Mouse (Mus musculus) neural tube, embryonic 11.5 days (tissue): Measurements from ENCODE around the gene Ints7. TPM values are rescaled to one million over a fixed set of nuclear protein-coding genes. Genes with fewer than 3 reads are reported as not detected.

Experiments used
- ATAC-seq: fragments of 200-750 bp; cut with Nextera tagmentation; 2 replicates; pipeline ENCODE4 v1.8.0; 2017; ENCODE audit warnings: moderate number of reproducible peaks, mild to moderate bottlenecking, moderate TSS enrichment, moderate library complexity; ENCODE audit not compliant: insufficient read depth, low FRiP score, low TSS enrichment
- DNase-seq: peaks from one replicate; pipeline ENCODE4 v3.0.0-alpha.2; 2015; ENCODE audit warnings: low spot score
- H3K27ac ChIP-seq: fragments of 300-500 bp; sonication (generic); 2 replicates; pipeline ENCODE4 v1.5.1; 2014; ENCODE audit warnings: low read depth, mild to moderate bottlenecking, low read length
- H3K27me3 ChIP-seq: fragments of 300-500 bp; sonication (generic); 2 replicates; pipeline ENCODE4 v1.6.1; 2014; ENCODE audit warnings: mild to moderate bottlenecking, low read length, mixed read lengths; ENCODE audit not compliant: control insufficient read depth, insufficient read depth
- H3K36me3 ChIP-seq: fragments of 300-500 bp; sonication (generic); 2 replicates; pipeline ENCODE4 v1.6.1; 2014; ENCODE audit warnings: mild to moderate bottlenecking, low read length, moderate library complexity, mixed read lengths; ENCODE audit not compliant: control insufficient read depth, insufficient read depth
- H3K4me1 ChIP-seq: fragments of 300-500 bp; sonication (generic); 2 replicates; pipeline ENCODE4 v1.6.1; 2014; ENCODE audit warnings: low read length, mixed read lengths; ENCODE audit not compliant: control insufficient read depth, insufficient read depth
- H3K4me2 ChIP-seq: fragments of 300-500 bp; sonication (generic); 2 replicates; pipeline ENCODE4 v1.6.1; 2014; ENCODE audit warnings: low read depth, mild to moderate bottlenecking, moderate library complexity
- H3K4me3 ChIP-seq: fragments of 300-500 bp; sonication (generic); 2 replicates; pipeline ENCODE4 v1.5.1; 2014; ENCODE audit warnings: low read depth, low read length
- H3K9ac ChIP-seq: fragments of 300-500 bp; sonication (generic); 2 replicates; pipeline ENCODE4 v1.6.1; 2014; ENCODE audit warnings: mild to moderate bottlenecking, low read length
- H3K9me3 ChIP-seq: fragments of 300-500 bp; sonication (generic); 2 replicates; pipeline ENCODE4 v1.6.1; 2016; ENCODE audit warnings: low read length; ENCODE audit not compliant: control insufficient read depth
- WGBS: fragments of 180-500 bp; shearing (Covaris S2); extraction: QIAGEN DNeasy Blood & Tissue Kit; methylation state at CpG from one replicate; pipeline ENCODE4 v1.1.7; 2014; 5-methylcytosine and 5-hydroxymethylcytosine counted together
- polyA plus RNA-seq: library from polyadenylated mRNA; unstranded; fragments of >200 nt; fragmentation: Nextera tagmentation; extraction: Ambion mirVana; gene quantifications from 2 replicates; pipeline ENCODE4 v1.2.1, GENCODE M21; 2014

Ints7 gene
- polyA plus RNA-seq, 1 experiment from 2014 or later: 60.2 TPM

DNA sequence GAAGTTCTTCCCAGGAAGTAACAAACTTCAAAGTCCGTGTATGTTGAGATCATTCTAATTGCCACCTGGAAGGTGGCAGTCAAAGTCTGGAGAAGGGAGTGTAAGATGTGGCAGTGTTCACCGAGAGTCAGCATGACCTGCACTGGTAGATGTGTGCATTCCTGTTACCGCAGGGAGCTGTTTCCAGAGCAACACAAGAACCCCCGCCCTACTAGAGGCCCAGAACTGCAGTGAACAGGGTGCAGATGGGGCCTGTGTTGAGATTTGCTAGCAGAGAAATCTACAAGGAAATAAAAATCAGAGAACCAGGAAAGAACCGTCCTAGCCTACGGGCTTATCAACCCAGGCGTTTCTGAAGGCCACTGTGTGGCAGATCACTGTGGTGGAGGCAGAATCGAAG, 70.5 kb downstream of the Ints7 start:
- H3K4me1 ChIP-seq: no peaks in the 10 kb centered on the region
- no peaks in the 10 kb centered on the region for H3K27me3 ChIP-seq
- H3K27ac ChIP-seq: no peak overlapping the region
- no peak overlapping the region for H3K4me2 ChIP-seq
- no peak overlapping the region for H3K4me3 ChIP-seq
- ATAC-seq (no peak), DNase-seq (no peak)
- no peaks in the 10 kb centered on the region for H3K9me3 ChIP-seq
- H3K36me3 ChIP-seq: no peaks in the 10 kb centered on the region
- no peak overlapping the region for H3K9ac ChIP-seq
- WGBS: 61% methylated on average over 8 of the region's 8 CpGs

GRCm38 (mm10) chr1:191647590-191647989, 72.2 kb downstream of the Ints7 start:
- ATAC-seq (no peak), DNase-seq (no peak)
- Histone ChIP-seq H3K9ac (no peak overlapping the region), H3K27ac (no peak overlapping the region), H3K4me1 (no peaks in the 10 kb centered on the region), H3K27me3 (no peaks in the 10 kb centered on the region), H3K9me3 (no peaks in the 10 kb centered on the region), H3K4me2 (no peak overlapping the region), H3K36me3 (no peaks in the 10 kb centered on the region), H3K4me3 (no peak overlapping the region)
- 80% methylated on average over 3 of the region's 3 CpGs for WGBS

DNA sequence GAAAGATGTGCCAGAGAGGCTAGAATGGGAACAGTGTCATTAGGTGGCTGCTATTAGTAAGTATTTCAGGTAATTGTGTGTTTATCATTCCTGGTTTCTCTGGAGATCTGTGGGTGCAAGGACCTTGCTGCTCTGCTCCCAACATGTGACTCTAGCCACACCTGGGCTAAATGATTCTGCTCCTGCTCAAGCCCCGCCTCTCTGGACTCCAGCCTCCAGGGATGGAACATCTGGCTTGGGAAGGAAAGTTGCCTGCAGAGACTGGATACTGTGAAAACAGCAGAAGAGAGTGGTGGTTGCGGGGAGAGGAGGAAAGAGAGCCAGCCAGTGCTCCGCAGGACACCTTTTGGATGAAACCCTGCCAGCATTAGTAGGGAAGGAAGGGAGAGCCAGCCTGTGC, 84.0 kb downstream of the Ints7 start:
- ATAC-seq (no peak), DNase-seq (no peak)
- no peaks in the 10 kb centered on the region for H3K36me3 ChIP-seq
- no peaks in the 10 kb centered on the region for H3K9me3 ChIP-seq
- H3K4me1 ChIP-seq: no peaks in the 10 kb centered on the region
- WGBS: 87% methylated on average over 3 of the region's 3 CpGs
- no peak overlapping the region for H3K9ac ChIP-seq
- no peak overlapping the region for H3K4me2 ChIP-seq
- H3K27me3 ChIP-seq: no peaks in the 10 kb centered on the region
- H3K4me3 ChIP-seq: no peak overlapping the region
- H3K27ac ChIP-seq: no peak overlapping the region

- no peak overlapping the region for H3K4me2 ChIP-seq
- no peaks in the 10 kb centered on the region for H3K36me3 ChIP-seq
- DNase-seq: no peak
- H3K9me3 ChIP-seq: no peaks in the 10 kb centered on the region
- no peak overlapping the region for H3K4me3 ChIP-seq
- no peak for ATAC-seq
- H3K27ac ChIP-seq: no peak overlapping the region
- WGBS: 67% methylated on average over 8 of the region's 8 CpGs
- no peak overlapping the region for H3K9ac ChIP-seq
- H3K27me3 ChIP-seq: no peaks in the 10 kb centered on the region
- H3K4me1 ChIP-seq: no peaks in the 10 kb centered on the region
Measured at GRCm38 (mm10) chr1:191661019-191661796, 85.8 kb downstream of the Ints7 start.

DNA sequence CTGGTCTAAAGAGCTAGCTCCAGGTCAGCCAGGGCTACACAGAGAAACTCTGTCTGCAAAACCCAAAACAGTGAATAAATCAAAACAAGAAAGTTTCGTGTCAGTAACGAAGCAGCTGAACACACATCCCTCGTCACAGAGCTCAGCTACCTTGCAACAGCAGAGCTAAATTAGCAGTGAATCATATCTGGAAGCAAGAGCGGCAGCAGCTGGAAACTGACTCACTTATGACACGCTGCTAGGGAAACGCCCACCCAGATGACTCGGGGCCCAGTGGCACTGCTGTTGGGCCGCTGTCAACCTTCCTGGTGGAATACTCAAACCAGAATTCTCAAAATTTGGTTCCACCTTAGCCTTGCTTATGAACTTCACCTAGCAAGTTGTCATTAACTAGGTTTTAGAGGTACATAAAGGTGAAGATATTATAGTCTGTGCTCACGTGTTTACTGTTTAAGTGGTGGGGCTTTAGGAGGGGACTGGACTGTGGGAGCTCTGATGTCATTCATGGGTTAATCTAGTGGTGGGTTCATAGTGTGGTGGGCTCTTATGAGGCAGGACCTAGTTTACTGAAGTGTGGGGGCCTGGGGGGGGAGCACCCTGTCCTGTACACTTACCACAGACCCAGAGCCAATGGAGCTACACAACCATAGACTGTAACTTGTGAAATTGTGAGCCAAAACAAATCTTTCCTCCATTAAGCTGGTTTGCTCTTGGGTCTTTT, 86.9 kb downstream of the Ints7 start:
- H3K9me3 ChIP-seq: no peaks in the 10 kb centered on the region
- no peak overlapping the region for H3K9ac ChIP-seq
- ATAC-seq (no peak), DNase-seq (no peak)
- 76% methylated on average over 9 of the region's 9 CpGs for WGBS
- H3K27ac ChIP-seq: no peak overlapping the region
- no peaks in the 10 kb centered on the region for H3K4me1 ChIP-seq
- no peak overlapping the region for H3K4me2 ChIP-seq
- H3K27me3 ChIP-seq: no peaks in the 10 kb centered on the region
- no peaks in the 10 kb centered on the region for H3K36me3 ChIP-seq
- H3K4me3 ChIP-seq: no peak overlapping the region

- Histone ChIP-seq H3K9me3 (no peaks in the 10 kb centered on the region), H3K4me3 (no peak overlapping the region), H3K36me3 (no peaks in the 10 kb centered on the region), H3K4me1 (no peaks in the 10 kb centered on the region), H3K27ac (no peak overlapping the region), H3K4me2 (no peak overlapping the region), H3K27me3 (no peaks in the 10 kb centered on the region), H3K9ac (no peak overlapping the region)
- ATAC-seq (no peak), DNase-seq (no peak)
- WGBS: 61% methylated on average over 8 of the region's 8 CpGs
Measured at GRCm38 (mm10) chr1:191662899-191663500, 87.6 kb downstream of the Ints7 start.

DNA sequence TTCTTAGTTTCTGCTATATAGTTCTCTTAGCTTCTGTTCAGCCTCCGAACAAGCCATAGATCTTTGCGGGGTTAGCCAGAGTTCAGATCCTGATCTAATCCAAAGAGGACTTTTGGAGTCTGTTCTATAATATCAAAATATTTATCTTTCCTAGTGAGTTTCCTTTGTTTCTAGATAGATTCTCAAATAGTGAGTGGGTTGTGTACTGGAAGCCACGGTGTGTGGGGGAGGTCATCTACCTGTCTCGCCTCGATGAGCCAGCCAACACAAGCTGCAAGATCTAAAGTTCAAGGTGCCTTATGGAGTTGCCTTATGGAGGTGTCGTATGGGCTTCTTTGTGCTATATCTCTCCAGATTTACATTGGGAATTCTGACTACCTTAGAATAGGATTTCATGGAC, 88.2 kb downstream of the Ints7 start:
- Histone ChIP-seq H3K4me2 (no peak overlapping the region), H3K4me3 (no peak overlapping the region), H3K9me3 (no peaks in the 10 kb centered on the region), H3K27ac (no peak overlapping the region), H3K4me1 (no peaks in the 10 kb centered on the region), H3K9ac (no peak overlapping the region), H3K27me3 (no peaks in the 10 kb centered on the region), H3K36me3 (no peaks in the 10 kb centered on the region)
- WGBS: 88% methylated on average over 6 of the region's 6 CpGs
- DNase-seq (no peak), ATAC-seq (no peak)

- Histone ChIP-seq H3K27me3 (no peaks in the 10 kb centered on the region), H3K4me3 (no peak overlapping the region), H3K9ac (no peak overlapping the region), H3K4me2 (no peak overlapping the region), H3K36me3 (no peaks in the 10 kb centered on the region), H3K27ac (no peak overlapping the region), H3K9me3 (no peaks in the 10 kb centered on the region), H3K4me1 (no peaks in the 10 kb centered on the region)
- WGBS: 82% methylated on average over 11 of the region's 11 CpGs
- DNase-seq: no peak
- ATAC-seq: no peak
Measured at GRCm38 (mm10) chr1:191666351-191666750, 90.9 kb downstream of the Ints7 start.
